Comparison of ENCODE assay signal across 1 mouse cellular context in the genomic region with DNA sequence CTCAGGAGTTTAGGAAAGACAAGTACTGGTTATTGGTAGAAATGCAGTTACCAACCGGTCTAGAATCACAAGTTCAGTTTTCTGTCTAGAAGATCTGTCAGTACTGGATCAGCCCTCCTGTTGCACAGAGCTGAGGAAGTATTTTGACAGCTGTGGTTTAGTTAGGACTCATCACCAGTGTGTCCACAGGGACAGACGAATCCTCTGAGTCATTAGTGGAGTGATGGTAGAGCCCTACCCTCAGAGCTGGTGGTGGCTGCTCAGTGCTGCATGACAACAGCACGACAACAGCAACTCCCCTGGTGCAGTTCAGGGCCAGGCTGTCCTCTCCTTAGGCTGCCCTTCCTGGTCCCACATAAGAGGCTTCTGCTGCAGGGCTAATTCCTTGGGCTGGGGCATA.
TF ChIP-seq lines count a peak whose summit lies in the region.

No protein-coding gene starts in this region.

TF ChIP-seq in CH12.LX, 34 proteins besides CTCF, POLR2A, EP300 and RAD21 (continued from another document):
- TF ChIP-seq JUN (IDR thresholded peaks at IDR 0.05; ENCODE audit: insufficient read depth, low read depth, low read length) (no peak), JUND (conservative IDR thresholded peaks at IDR 0.05; ENCODE audit: low read depth, low read length) (peak; percentile 59; the same call in 1 of the 2 replicates), BHLHE40 (IDR thresholded peaks at IDR 0.05; ENCODE audit: low read depth, low read length) (peak; percentile 69), USF2 (conservative IDR thresholded peaks at IDR 0.05; ENCODE audit: low read depth, low read length) (no peak), PAX5 (IDR thresholded peaks at IDR 0.05; ENCODE audit: low read length) (no peak), E2F4 (IDR thresholded peaks at IDR 0.05; ENCODE audit: insufficient replicate concordance, low read depth, low read length) (no peak), USF1 (IDR thresholded peaks at IDR 0.05; ENCODE audit: low read depth, low read length) (no peak), ZNF384 (IDR thresholded peaks at IDR 0.05; ENCODE audit: low read depth, low read length) (no peak), MAX (IDR thresholded peaks at IDR 0.05; ENCODE audit: low read length) (peak; percentile 69; the same call in 1 of the 2 replicates), ETS1 (conservative IDR thresholded peaks at IDR 0.05; ENCODE audit: low read depth, low read length) (peak; percentile 89), NELFE (IDR thresholded peaks at IDR 0.05; ENCODE audit: low read depth, low read length) (no peak), KAT2A (IDR thresholded peaks at IDR 0.05; ENCODE audit: insufficient replicate concordance, low read length) (no peak), ZC3H11A (IDR thresholded peaks at IDR 0.05; ENCODE audit: low read depth, low read length) (no peak), ZMIZ1 (IDR thresholded peaks at IDR 0.05; ENCODE audit: low read depth, low read length) (peak; percentile 36; the same call in 1 of the 2 replicates), ELF1 (IDR thresholded peaks at IDR 0.05; ENCODE audit: low read depth, low read length) (0 out of 2 replicates have a peak, but pooled peaks have one; percentile 19), MAFK (IDR thresholded peaks at IDR 0.05; ENCODE audit: insufficient replicate concordance, low read length) (no peak), TCF12 (IDR thresholded peaks at IDR 0.05; ENCODE audit: low read depth, low read length) (0 out of 2 replicates have a peak, but pooled peaks have one; percentile 24), MXI1 (IDR thresholded peaks at IDR 0.05; ENCODE audit: low read depth, low read length) (peak; percentile 68; the same call in 1 of the 2 replicates), CHD2 (IDR thresholded peaks at IDR 0.05; ENCODE audit: low read length) (no peak), MAZ (IDR thresholded peaks at IDR 0.05; ENCODE audit: low read depth, low read length) (0 out of 2 replicates have a peak, but pooled peaks have one; percentile 44), IRF4 (IDR thresholded peaks at IDR 0.05; ENCODE audit: low read depth, low read length) (peak; percentile 87), TBP (conservative IDR thresholded peaks at IDR 0.05; ENCODE audit: low read depth, low read length) (no peak)
